Mouse (Mus musculus): ENCODE results near the gene Ccdc13. TPM values are rescaled to one million over a fixed set of nuclear protein-coding genes. Genes with fewer than 3 reads are reported as not detected.

Gene Ccdc13
- total RNA-seq, 2 experiments from 2014 or later, result not detected

DNA sequence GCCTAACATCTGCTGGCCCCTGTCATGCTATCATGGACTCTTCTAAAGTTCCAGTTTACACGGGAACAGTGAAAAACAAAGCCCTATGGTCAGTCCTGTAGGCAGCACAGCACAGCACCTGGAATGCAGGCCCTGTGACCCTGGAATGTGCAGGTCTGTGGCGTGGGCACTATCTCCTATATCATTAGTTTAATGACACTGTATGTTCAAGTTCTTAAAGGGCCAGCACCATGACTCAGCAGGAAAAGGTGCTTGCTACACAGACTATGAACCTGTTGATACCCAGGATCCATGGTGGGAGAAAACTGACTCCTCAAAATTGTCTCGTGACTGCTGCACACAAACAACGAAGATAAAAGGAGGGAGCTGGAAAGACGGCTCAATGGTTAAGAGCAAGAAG is 8.6 kb upstream of the Ccdc13 start:
- ATAC-seq (replicated peaks; ENCODE audit: low FRiP score, poor library complexity, severe bottlenecking), result peak; percentile 59; the same call in 1 of the 2 replicates

DNA sequence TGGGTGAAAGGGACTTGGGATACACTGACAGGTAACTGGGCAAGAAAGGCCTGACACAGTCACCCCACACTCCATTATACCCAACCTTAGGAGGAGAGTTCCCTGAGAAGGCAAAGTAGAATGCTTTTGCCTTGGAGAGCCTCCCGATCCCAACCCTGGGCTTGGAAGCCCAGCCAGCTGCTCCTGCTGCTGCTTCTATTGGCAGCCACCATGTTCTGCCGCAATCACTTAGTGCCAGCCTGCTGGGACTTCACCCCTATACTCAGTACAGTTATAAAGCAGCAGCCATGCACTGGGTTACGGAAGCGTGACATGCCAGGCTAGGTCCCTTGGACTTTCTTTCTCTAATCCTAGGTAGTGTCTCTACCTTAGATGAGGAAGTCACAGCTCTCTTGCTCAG is 7.9 kb upstream of the Ccdc13 start:
- ATAC-seq (replicated peaks; ENCODE audit: low FRiP score, poor library complexity, severe bottlenecking), result no peak

DNA sequence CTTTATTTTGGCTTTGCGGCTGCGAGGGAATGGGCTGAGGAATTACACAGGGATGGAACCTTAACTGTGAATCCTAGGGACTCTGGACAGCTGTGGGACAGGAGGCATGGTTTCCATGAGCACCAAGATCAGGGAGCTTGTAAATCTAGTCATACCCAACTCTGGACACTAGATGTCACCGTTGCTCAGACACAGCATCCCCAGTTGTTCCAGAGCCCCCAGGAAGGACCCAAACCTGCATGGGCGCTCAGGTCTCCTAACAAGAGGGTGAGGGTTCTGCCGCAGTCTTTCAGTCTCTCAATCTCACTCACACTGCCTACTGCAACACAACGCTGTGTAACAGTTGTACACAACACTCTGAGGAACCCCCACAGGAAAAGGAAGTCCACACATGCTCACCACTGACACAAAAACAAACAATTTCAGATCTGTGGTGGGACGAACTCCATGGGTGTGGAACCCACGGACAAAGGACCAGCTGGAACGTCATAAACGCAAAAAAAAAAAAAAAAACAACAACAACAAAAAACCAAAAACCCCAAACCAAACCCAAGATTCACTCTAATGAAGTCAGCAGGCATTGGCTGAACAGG is 7.4 kb upstream of the Ccdc13 start:
- ATAC-seq (replicated peaks; ENCODE audit: low FRiP score, poor library complexity, severe bottlenecking), result 0 out of 2 replicates have a peak, but pooled peaks have one; percentile 55

DNA sequence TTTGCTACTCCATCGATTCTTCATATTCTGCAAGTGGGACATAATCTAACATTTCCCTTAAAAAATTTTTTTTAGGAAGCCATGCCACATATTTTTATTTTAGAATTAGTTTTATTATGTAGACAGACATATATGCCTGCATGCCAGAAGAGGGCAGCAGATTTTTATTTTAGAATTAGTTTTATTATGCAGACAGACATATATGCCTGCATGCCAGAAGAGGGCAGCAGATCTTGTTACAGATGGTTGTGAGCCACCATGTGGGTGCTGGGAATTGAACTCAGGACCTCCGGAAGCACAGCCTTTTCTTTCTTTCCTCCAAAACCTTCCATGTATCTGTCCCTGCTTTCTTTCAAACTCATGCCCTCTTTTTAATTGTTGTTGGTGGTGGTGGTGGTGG is 3.7 kb upstream of the Ccdc13 start:
- ATAC-seq (replicated peaks; ENCODE audit: low FRiP score, poor library complexity, severe bottlenecking), result no peak

DNA sequence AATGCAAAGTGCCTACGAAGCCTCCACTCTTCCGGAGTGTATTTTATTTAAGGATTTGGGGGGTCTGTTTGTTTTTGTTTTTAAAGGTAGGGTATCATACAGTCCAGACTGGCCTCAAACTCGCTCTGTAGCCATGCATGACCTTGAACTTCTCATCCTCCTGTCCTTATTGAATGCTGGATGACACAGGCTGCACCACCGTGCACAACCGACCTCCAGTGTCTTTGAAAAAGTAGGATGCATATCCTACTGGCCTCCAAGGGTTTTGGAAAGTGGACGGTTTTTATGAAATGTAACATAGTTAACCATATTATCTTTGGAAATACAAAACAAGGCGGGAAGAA is 333 bp upstream of the Ccdc13 start:
- no peak for ATAC-seq (replicated peaks; ENCODE audit: low FRiP score, poor library complexity, severe bottlenecking)

DNA sequence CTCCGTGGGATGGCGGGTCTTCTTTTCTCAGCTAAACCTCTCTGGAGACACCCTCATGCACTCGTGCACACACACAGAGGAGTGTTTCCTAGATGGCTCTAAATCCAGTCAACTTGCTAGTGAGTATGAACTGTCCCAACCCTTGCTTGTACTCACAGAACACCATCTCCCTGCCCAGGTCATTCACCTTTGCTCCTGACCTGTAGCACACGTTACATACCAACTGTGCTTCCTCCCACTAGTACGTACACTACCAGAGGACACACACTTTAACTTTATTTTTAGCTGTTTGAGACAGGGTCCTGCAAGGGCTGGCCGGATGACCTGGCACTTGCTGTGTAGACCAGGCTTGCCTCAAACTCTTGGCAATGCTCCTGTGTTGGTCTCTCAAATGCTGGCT is 1.3 kb downstream of the Ccdc13 start:
- no peak for ATAC-seq (replicated peaks; ENCODE audit: low FRiP score, poor library complexity, severe bottlenecking)

DNA sequence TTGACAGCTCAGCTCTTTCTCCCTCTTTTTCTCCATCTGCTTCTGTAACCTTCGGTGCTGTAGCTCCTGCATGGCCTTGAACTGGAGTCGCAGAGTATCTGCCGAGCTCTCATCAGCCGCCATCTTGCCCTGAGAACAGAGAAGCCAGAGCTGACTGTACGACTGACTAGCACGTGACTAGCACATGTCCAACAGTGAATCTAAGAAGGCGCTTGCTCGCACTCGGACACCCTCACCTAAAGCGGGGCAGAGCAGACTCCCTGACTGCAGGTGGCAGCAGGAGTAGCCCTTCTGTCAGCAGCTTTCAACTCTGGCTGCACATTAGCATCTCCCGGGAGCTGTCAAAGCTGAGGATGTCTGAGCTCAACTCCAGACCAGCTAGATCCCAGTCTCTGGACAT is 5.4 kb downstream of the Ccdc13 start:
- no peak for ATAC-seq (replicated peaks; ENCODE audit: low FRiP score, poor library complexity, severe bottlenecking)

DNA sequence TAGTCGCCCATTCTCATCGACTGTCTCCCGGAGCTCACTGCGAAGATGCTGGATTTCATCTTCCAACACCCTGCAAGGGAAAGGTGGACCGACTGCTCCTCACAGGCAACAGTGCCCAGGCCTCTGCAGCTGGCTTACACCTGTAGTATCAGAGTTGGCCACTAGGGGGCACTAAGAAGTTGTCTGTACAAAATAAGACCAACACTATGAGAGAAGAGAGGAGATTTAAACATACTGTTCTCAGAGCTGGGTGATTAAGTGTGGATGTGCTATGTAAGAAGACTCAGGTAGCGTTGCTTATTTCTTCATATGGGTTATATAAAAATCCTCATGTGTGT is 8.3 kb downstream of the Ccdc13 start:
- ATAC-seq (replicated peaks; ENCODE audit: low FRiP score, poor library complexity, severe bottlenecking), result peak; percentile 78

DNA sequence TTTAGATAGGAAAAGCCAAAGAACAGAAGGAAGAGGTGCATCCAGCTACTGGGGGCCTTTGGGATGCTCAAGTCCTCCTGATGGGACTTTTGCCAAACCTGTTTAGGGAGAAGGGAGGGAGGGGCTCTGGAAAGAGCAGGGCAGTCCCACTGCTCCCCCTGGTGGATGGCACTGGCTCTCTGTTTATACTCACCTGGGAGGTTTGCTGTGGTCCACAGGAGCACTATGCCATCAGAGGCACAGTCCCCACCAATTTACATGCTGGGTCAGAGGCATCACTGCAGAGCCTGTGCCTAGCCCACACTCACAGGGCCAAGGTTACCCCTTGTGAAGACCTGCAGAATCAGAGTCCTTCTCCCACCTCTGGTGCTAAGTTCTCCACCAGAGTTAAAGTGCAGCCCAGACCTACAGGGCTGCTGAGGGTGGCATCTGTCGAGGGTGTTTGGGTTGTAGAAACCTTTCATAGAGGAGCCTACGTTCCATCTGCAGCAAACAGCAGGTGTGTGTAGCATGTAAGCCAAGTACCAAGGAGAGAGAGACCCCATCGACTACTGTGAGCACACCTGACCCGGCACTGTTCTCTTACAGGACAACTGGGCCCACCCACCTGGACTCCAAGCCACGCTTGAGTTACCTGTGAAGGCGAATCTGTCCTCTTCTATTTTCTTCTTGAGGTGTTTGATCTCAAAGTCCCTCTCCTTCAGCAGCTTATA is 8.9 kb downstream of the Ccdc13 start:
- peak; percentile 19 for ATAC-seq (replicated peaks; ENCODE audit: low FRiP score, poor library complexity, severe bottlenecking)

DNA sequence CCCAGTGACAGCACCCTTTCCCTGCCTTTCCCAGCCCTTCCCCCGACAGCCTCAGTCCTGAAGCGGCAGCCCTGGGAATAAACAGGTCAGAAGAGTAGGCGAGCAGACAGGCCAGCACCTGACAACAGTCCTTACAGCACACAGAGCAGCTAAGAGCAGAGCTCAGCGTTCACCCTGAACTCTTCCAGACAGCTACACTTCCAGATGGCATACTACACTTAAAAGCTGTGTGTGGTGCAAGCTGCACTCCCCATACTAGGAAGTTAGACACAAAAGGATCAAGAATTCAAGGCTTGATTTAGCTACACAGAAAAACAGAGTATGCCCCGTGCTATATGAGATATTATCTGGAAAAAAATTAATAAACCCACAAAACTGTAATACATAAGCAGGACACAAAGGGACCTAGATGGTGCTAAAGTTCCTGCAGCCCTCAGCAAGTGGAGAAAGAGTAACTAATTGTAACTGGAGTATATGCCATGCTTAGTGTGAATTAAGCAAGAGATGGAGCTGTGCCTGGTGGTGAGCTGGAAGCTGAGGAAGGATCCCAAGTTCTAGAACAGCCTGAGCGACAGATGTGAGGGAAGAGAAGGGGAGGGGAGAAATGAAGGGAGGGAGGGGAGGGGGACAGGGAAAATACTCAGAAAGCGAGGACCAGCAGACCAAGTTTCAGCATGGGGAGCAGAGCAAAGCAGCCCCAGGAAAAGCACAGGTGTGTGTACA is 9.8 kb downstream of the Ccdc13 start:
- ATAC-seq (replicated peaks; ENCODE audit: low FRiP score, poor library complexity, severe bottlenecking), result no peak

DNA sequence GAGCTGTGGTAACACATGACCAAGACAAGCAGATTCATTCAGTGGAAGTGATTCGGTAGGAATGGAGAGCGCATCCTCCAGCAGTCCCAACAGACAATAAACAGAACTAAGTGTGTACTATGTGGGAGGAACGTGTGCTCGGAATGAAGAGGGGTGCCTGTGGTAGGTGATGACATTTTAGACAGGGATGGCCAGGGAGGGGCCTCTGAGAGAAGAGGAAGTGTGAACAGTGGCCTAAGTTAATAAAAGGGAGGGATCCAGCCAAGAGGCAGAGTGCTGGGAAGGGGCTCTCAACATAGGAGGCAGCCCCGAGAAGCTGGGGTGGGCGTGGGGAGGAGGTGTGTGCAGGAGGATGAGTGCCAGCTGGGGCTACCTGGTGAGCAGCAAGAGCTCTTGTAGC is 10.9 kb downstream of the Ccdc13 start:
- no peak for ATAC-seq (replicated peaks; ENCODE audit: low FRiP score, poor library complexity, severe bottlenecking)

DNA sequence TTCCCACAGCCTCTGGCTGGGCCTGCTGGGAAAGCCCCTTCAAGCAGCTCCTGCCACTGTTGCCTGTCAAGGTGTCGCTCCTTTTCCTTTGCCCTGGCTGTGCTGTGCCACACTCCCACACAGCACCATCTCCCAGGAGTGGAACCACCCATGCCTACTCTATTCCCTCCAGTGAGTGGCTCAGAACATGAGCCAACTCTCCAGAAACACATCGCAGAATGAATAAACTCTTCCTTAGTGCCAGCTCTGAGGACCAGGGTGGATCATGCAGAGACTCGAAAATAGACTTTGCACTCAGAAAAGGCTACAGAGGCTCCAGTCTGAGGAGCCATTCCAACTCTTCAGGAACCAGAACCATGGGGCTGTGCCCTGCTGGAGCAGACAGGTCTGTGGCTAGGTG is 12.9 kb downstream of the Ccdc13 start:
- no peak for ATAC-seq (replicated peaks; ENCODE audit: low FRiP score, poor library complexity, severe bottlenecking)

DNA sequence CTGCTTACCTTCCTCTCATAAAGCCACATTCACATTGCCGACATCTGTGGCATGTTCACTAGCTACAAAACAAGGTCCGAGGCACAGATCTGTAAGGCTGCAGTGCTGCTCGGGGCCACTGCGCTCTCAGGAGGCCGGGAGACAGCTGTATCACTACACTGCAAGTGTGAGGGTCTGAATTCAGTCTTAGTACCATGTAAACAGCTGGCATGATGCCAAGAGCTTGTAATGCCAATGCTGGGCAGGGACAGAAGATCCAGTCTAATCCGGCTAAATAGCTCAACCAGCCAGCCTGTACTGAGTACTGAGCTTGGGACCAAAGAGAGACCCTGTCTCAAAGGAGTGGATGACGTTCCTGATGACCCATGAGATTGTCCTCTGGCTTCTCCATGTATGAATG is 15.3 kb downstream of the Ccdc13 start:
- no peak for ATAC-seq (replicated peaks; ENCODE audit: low FRiP score, poor library complexity, severe bottlenecking)

DNA sequence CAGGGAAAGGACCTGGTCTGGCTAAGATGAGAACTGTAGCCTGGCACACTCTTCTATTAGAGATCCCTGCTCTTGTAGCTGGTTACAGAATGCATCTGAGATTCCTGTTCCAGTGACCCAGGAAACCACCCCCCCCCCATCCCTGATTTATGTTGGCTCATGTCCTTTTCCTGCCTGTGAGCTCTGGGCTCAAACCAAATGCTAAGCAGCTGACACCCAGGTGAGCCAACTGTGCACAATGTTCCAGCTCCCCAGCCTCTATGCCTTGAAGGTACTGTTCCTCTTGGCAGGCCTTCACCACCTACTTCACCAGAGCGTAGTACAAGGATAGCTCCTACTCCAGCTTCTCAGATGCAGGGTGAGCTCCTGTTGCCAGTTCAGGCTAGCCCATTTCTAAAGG is 16.2 kb downstream of the Ccdc13 start:
- ATAC-seq (replicated peaks; ENCODE audit: low FRiP score, poor library complexity, severe bottlenecking), result no peak

DNA sequence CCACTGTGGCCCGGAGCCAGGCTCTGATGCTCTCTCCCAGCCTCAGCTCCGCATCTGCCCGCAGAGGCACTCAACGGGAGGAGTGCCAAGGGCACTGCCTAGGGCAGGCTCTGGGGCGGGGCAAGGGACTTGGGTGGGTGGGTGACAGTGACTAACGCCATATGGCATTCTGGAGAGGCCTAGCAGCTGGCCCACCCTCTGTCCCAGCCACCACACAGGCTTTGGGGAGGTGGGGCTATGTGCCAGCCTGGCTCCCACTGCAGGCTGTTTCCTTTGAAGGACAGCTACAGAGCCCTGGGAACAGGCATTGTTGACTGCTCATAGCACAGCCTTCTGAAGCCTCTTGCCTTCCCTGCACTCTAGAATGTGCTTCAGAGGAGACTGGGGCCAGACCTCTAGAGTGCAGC is 16.7 kb downstream of the Ccdc13 start:
- ATAC-seq (replicated peaks; ENCODE audit: low FRiP score, poor library complexity, severe bottlenecking), result no peak

DNA sequence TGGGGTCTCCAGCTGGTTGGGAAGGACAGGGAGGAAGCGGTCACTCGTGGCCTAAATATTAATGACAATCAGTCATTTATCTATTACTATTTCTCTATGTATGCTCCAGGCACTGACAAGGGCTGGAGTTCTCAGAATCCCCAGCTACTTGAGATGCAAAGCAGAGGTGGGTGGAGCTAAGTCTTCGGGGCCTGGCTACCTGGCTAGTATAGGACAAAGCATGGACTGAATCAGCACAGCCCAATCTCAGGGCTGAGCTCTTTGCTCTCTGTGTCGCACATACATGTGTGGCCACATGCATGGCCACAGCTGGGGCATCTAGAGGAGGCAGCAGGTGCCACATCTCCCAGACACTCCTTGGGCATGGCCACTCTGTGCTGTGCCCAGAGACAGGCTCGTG is 18.5 kb downstream of the Ccdc13 start:
- no peak for ATAC-seq (replicated peaks; ENCODE audit: low FRiP score, poor library complexity, severe bottlenecking)

DNA sequence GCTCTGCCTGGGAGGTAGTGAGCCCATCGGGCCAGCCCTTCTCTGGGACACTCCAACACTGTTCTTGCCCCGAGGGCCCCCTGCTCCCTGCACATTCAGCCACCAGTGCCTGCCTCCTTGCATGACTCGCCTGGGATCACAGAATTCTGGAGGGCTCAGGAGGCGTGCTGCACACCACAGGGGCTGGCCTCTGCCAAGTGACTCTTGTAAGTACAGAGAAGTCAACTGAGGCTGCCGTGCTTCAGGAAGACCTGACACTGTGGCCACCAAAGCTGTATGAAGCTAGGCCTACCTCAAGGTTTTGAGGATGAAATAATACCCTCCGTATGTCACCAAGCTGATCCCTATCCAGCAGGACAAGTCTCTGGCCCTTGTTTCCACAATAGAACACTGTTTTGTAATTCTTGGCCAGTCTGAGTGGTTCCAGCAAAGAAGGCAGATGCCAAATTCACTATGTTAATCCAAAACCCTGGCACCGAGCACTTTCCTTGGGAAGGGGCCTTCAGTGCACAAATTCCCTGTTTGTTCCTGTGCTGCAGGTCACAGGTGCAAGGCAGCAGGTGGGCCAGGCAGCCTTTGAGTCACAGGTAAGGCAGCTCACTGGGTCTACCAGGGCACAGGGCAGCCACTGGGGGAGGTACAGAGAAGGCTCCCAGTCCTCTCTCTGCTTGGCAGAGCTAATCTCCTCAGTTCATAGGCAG is 19.3 kb downstream of the Ccdc13 start:
- no peak for ATAC-seq (replicated peaks; ENCODE audit: low FRiP score, poor library complexity, severe bottlenecking)

DNA sequence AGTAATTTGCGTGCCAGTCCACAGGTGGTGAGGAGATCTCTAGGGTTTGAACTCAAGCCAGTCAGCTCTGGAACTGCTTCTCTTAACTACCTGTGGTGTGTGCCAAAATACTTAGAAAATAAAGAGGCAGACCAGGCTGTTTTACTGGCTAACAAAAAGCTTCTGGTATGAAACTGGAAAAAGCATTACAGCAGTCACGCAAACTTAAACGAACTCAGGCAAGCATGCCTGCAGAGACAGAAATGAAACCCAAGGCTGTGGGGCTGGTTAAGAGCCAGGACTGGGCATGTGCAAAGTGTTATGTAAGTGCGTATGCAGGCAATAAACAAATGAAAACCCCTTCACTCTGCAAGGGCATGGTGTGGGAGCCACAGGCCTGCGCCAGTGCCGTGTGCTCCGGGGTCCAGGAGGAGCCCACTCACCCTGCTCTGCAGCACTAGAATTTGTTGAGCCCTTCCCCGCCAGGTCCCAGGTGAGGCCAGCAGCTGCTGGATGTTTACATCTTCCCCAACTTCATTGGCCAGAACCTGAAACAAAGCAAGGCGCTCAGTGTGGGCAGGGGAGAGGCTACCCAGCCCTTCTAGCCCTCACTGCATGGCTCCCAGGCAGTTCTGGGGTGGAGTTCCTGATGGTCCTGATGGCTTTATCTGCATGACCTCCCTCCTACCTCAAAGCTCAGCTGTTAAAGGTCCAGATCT is 20.0 kb downstream of the Ccdc13 start:
- ATAC-seq (replicated peaks; ENCODE audit: low FRiP score, poor library complexity, severe bottlenecking), result no peak

DNA sequence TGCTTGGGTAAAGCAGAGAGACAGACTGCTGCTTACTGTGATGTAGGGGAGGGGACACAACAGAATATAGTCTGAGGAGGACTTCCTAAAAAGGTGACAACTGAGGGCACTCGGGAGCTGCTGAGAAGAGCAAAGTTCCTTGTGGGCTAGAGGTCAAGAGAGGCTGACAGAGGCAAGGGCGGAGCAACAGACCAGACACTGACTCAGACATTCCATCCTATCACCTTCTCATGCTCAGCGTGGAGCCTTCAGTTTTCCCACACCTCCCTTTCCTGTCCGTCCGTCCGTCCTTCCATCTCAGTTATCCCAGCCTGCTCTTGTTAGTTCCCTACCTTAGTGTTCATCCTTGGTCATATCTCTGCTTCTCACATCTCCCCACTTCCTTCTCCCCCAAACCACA is 24.1 kb downstream of the Ccdc13 start:
- ATAC-seq (replicated peaks; ENCODE audit: low FRiP score, poor library complexity, severe bottlenecking), result no peak

DNA sequence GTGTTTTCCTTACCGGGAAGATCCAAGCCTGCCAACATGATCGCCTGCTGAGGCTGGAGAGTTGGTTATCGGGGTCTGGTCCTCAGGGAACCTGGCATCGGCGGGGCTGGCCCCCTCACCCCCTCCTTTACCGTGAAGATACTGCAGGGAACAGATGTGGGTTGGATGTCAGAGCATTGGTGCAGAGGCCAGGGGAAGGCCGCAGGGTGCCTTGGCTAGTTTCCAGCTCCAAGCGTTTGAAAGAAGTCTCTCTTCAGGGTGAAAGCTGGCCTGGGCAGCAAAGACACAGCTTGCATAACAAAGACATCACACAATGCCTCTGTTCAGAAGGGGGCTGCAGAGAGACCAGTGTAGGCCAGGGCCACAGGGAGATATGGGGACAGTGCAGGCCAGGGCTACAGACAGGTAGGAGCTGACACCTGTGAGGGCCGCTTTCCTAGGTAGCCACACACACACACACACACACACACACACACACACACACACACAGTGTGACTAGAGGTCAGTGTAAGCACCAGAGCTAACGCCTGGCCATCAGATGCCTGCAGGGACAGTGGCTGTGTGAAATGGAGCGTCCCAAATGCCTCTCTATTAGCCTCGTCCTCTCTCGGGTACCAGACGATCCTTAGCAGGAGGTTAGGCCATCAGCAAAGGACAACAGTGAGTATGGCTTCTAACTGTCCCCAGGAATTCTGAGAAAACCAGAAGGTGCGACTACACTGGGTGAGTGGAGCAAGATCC is 29.0 kb downstream of the Ccdc13 start:
- ATAC-seq (replicated peaks; ENCODE audit: low FRiP score, poor library complexity, severe bottlenecking), result no peak

Data from erythroblast, adult 5-6 weeks (primary cell).